Mouse (Mus musculus) layer of hippocampus, postnatal 14 days (tissue): ENCODE data around the gene AI467606. TPM values are rescaled to one million over a fixed set of nuclear protein-coding genes. Genes with fewer than 3 reads are reported as not detected.

Experiments used
- DNase-seq, 2 experiments: peaks; one replicate each; pipeline ENCODE4 v3.0.0; 2021 to 2022; ENCODE audit warnings: low spot score in 2 of 2, mixed read lengths in 1 of 2
- microRNA-seq, 2 experiments: library from miRNA; unstranded; fragments of <30 nt; microRNA quantifications; one replicate each; pipeline ENCODE4 v1.2.0; 2021
- total RNA-seq, 2 experiments: library from RNA; stranded (reverse); gene quantifications; 2 replicates each; pipeline ENCODE4 v1.2.3; 2021

AI467606 gene
- total RNA-seq, 2 experiments from 2014 or later: 1.1 to 2.7 TPM

GRCm38 (mm10) chr7:127118671-127119445 lies 27.7 kb downstream of the AI467606 start:
- no peak for DNase-seq

- no peak for DNase-seq
These were observed 30.1 kb downstream of the AI467606 start for GRCm38 (mm10) chr7:127121061-127121910.

DNA sequence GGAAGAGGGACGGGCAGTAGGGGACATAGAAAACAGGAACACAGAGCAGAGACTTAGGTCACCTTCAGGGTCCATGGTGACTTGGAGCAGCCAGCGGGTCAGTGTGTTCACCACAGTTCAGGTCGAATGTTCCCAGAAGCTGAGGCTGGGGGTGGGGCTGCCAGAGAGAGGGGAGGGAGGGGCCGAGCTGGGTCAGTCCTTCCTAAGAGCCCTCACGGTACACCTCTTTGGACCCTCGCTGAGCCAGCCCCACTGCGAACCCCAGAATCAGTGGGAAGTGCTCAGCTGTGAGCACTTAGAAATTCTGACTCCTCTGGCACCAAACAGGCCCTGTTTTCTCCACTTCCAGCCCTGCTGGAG lies 30.7 kb downstream of the AI467606 start, which contains the start of gene Qprt:
Gene Qprt (minus strand): TSS at position 316 of the 360 bp plus-strand sequence.
- DNase-seq: no peak

- peak; percentile 47 to 76 for DNase-seq
These were observed 38.5 kb downstream of the AI467606 start for GRCm38 (mm10) chr7:127129638-127130037.

DNA sequence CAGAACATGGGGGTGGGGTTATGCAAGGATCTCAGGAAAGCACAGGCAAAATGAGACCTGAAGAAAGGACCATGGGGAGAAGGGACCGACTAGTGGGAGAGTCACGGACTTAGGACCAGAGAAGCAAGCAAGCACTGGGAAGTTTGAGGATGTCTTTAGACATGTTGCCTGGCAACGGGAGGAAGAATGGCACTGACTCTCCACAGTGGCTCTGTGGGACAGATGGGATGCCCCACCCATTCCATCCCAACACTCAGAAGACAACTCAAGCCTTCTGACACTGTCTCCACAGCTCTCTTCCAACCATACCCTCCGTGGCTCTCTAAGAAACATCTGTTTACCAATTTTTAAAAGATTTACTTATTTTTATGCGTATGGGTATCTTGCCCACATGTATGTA lies 42.0 kb downstream of the AI467606 start:
- DNase-seq: no peak

GRCm38 (mm10) chr7:127134821-127135447 lies 43.8 kb downstream of the AI467606 start:
- no peak for DNase-seq

GRCm38 (mm10) chr7:127136181-127137071 lies 45.3 kb downstream of the AI467606 start:
- DNase-seq: no peak

DNA sequence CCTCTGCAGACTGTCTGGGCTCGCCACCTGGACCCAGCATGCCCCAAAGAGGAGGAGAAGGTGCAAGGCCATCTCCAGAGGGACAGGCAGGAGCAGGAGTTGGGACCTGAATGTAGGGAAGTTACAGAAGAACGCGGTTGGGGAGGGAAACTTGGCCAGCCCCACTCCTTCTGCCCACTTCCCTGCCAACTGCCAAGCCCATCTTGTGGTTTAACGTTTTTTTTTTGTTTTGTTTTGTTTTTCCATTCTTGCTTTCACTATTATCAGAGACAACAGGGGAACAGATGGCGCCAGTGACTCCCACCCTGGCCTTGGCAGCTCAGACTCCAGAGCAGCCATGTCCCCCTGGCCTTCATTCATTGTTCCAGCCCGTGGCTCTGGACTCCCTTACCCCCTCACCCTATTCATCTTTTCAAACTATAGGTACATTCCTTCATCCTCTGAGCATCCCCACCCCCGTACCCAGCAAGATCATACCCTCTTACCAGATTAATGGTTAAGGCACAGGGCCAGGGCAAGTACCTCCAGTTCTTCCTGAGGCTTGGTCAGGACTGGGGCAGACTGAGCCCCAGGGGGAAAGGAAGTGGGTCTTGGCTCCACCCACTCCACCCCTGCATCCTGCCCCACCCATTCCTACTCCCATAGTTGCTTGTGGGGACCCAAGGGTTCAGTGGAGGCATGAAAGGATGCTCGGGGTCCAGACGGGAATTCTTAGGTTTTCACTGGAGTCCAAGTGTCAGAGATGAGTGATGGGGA lies 46.3 kb downstream of the AI467606 start, which contains the start of gene Spn:
Gene Spn (minus strand): TSS at position 562 of the 756 bp plus-strand sequence.
- no peak for DNase-seq

- no peak for DNase-seq
These were observed 47.9 kb downstream of the AI467606 start for GRCm38 (mm10) chr7:127139100-127139499.

- DNase-seq: no peak
These were observed 48.4 kb downstream of the AI467606 start for GRCm38 (mm10) chr7:127139562-127139961.

- DNase-seq: no peak
These were observed 49.7 kb downstream of the AI467606 start for GRCm38 (mm10) chr7:127140623-127141404.

GRCm38 (mm10) chr7:127142214-127142613 lies 51.1 kb downstream of the AI467606 start:
- DNase-seq: no peak

DNA sequence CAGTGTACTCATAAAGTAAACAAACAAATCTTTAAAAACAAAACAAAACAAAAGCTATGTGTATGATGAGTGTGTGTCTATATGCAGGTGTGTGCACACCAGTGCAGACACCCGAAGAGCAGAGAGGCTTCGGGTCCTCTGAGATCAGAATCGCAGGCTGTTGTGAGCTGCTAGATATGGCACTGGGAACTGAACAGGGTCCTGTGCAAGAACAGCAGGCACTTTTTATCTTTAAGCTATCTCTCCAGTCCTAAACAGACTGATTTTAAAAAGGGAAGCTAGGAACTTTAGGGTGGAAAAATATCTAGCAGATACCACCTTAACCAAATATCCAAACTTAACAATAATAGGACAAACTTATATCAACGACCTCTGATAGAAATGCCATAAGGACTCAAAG lies 51.5 kb downstream of the AI467606 start:
- DNase-seq: no peak

Small RNAs within 50 kb of the gene (microRNA-seq; reads per million reads assigned to microRNA genes)
- gene Gm44343: 0 reads per million in 2 experiments

Other genes with a start within 250 kb of the AI467606 start
- 10 to 100 TPM; 22.8 to 25.8 TPM for gene Doc2a, start 243.9 kb upstream of the AI467606 start, total RNA-seq
- 10 to 100 TPM; 27.6 to 34.7 TPM for gene Hirip3, start 229.4 kb upstream of the AI467606 start, total RNA-seq
- gene Ino80e, start 229.0 kb upstream of the AI467606 start, total RNA-seq: 10 to 100 TPM; 46.1 to 50.1 TPM
- gene Taok2, start 206.7 kb upstream of the AI467606 start, total RNA-seq: 100 to 1,000 TPM; 141 to 147 TPM
- gene Tmem219, start 168.4 kb upstream of the AI467606 start, total RNA-seq: 10 to 100 TPM; 25.2 to 27.5 TPM
- 100 to 1,000 TPM; 140 to 145 TPM for gene Kctd13, start 162.5 kb upstream of the AI467606 start, total RNA-seq
- 10 to 100 TPM; 35.2 to 38.6 TPM for gene Asphd1, start 141.8 kb upstream of the AI467606 start, total RNA-seq
- 100 to 1,000 TPM; 316 to 335 TPM for gene Sez6l2, start 140.8 kb upstream of the AI467606 start, total RNA-seq
- 100 to 1,000 TPM; 159 to 165 TPM for gene Cdipt, start 115.4 kb upstream of the AI467606 start, total RNA-seq
- under 1 TPM; 0.30 to 0.79 TPM for gene Cdiptos, start 115.3 kb upstream of the AI467606 start, total RNA-seq
- 1 to 10 TPM; 5.8 to 6.3 TPM for gene Mvp, start 76.7 kb upstream of the AI467606 start, total RNA-seq
- gene Pagr1b, start 74.9 kb upstream of the AI467606 start, total RNA-seq: 1 to 10 TPM in 1 of 2 experiments, not detected in 1; 2.0 TPM
- gene Pagr1a, start 74.0 kb upstream of the AI467606 start, total RNA-seq: 10 to 100 TPM; 21.2 to 27.3 TPM
- 10 to 100 TPM; 34.0 to 35.5 TPM for gene Gm42742, start 70.3 kb upstream of the AI467606 start, total RNA-seq
- gene Prrt2, start 70.1 kb upstream of the AI467606 start, total RNA-seq: 100 to 1,000 TPM; 184 to 201 TPM
- gene Maz, start 64.3 kb upstream of the AI467606 start, total RNA-seq: 100 to 1,000 TPM; 270 to 285 TPM
- 10 to 100 TPM; 11.1 to 15.3 TPM for gene Kif22, start 48.9 kb upstream of the AI467606 start, total RNA-seq
- not detected for gene Zg16, start 4.0 kb upstream of the AI467606 start, total RNA-seq
- gene Qprt, start 30.9 kb downstream of the AI467606 start, total RNA-seq: under 1 TPM; 0.19 to 0.76 TPM
- under 1 TPM; 0.65 to 0.95 TPM for gene Spn, start 46.5 kb downstream of the AI467606 start, total RNA-seq
- gene Cd2bp2, start 104.7 kb downstream of the AI467606 start, total RNA-seq: 10 to 100 TPM; 75.1 to 77.0 TPM
- 10 to 100 TPM; 93.6 to 97.3 TPM for gene Tbc1d10b, start 117.1 kb downstream of the AI467606 start, total RNA-seq
- gene Mylpf, start 117.5 kb downstream of the AI467606 start, total RNA-seq: 1 to 10 TPM; 1.0 to 1.5 TPM
- 10 to 100 TPM; 17.8 to 18.1 TPM for gene Zfp553, start 141.7 kb downstream of the AI467606 start, total RNA-seq
- 1 to 10 TPM; 6.9 to 8.6 TPM for gene Sept1, start 141.8 kb downstream of the AI467606 start, total RNA-seq
- 10 to 100 TPM; 55.5 to 57.2 TPM for gene Zfp771, start 152.9 kb downstream of the AI467606 start, total RNA-seq
- gene Dctpp1, start 169.3 kb downstream of the AI467606 start, total RNA-seq: 10 to 100 TPM; 27.9 to 31.1 TPM
- 10 to 100 TPM; 47.4 to 50.6 TPM for gene Sephs2, start 182.7 kb downstream of the AI467606 start, total RNA-seq
- gene Itgal, start 204.9 kb downstream of the AI467606 start, total RNA-seq: under 1 TPM; 0.32 to 0.57 TPM